8 mouse cellular contexts compared by ENCODE assay signal in genomic region chr12:76765901-76766630, GRCm38 (mm10). TPM values are rescaled to one million over a fixed set of nuclear protein-coding genes. Genes with fewer than 3 reads are reported as not detected.
A peak's percentile ranks its signal among the peaks of the same experiment; 100 is the strongest.
DNase-seq lines count a peak whose midpoint lies in the region; ATAC-seq and TF ChIP-seq lines count a peak whose summit lies in the region.

No protein-coding gene starts in this region.

- peak overlapping the region; percentile 70 for H3K4me3 ChIP-seq in neural tube, embryonic 11.5 days (ENCODE audit: low read depth, low read length)
- peak overlapping the region; percentile 77 for H3K4me3 ChIP-seq in heart, embryonic 13.5 days
- H3K4me3 ChIP-seq in limb, embryonic 10.5 days: peak overlapping the region; percentile 79
- H3K4me3 ChIP-seq in midbrain, postnatal 0 days (ENCODE audit: low read depth, low read length): peak overlapping the region; percentile 51

- no peaks in the 10 kb centered on the region for H3K36me3 ChIP-seq in neural tube, embryonic 11.5 days (ENCODE audit: control insufficient read depth, insufficient read depth, low read length)
- no peaks in the 10 kb centered on the region for H3K36me3 ChIP-seq in heart, embryonic 13.5 days
- no peaks in the 10 kb centered on the region for H3K36me3 ChIP-seq in limb, embryonic 10.5 days
- H3K36me3 ChIP-seq in midbrain, postnatal 0 days (ENCODE audit: insufficient read depth, low read length): no peaks in the 10 kb centered on the region

- ATAC-seq in neural tube, embryonic 11.5 days (ENCODE audit: insufficient read depth, low FRiP score, low TSS enrichment): peak; percentile 18; the same call in 1 of the 2 replicates
- no peak for ATAC-seq in heart, embryonic 13.5 days (ENCODE audit: extremely low read depth, insufficient number of reproducible peaks, low FRiP score, low TSS enrichment)
- ATAC-seq in midbrain, postnatal 0 days (ENCODE audit: low FRiP score): peak; percentile 61

- DNase-seq in adrenal gland, postnatal 25 days: peak; percentile 4
- DNase-seq in adrenal gland, postnatal 10 days: no peak
- DNase-seq in neural tube, embryonic 11.5 days (ENCODE audit: low spot score): peak; percentile 23
- DNase-seq in neural tube, embryonic 10.5 days (ENCODE audit: extremely low spot score, low spot score): no peak
- DNase-seq in limb, embryonic 10.5 days (ENCODE audit: low spot score): peak; percentile 34
- peak; percentile 32 for DNase-seq in midbrain, postnatal 0 days (ENCODE audit: low spot score)
- no peak for DNase-seq in retina, postnatal 1 day

- peak overlapping the region; percentile 84 for H3K9ac ChIP-seq in neural tube, embryonic 11.5 days (ENCODE audit: low read length)
- H3K9ac ChIP-seq in heart, embryonic 13.5 days: peak overlapping the region; percentile 90
- H3K9ac ChIP-seq in midbrain, postnatal 0 days (replicated peaks; ENCODE audit: low read length, poor library complexity, severe bottlenecking): peak overlapping the region; percentile 74

- no peak for TF ChIP-seq CTCF in midbrain, postnatal 0 days (IDR thresholded peaks at IDR 0.05)

- no peaks in the 10 kb centered on the region for H3K9me3 ChIP-seq in neural tube, embryonic 11.5 days (ENCODE audit: control insufficient read depth, low read length)
- no peaks in the 10 kb centered on the region for H3K9me3 ChIP-seq in heart, embryonic 13.5 days
- no peaks in the 10 kb centered on the region for H3K9me3 ChIP-seq in limb, embryonic 10.5 days (replicated peaks)
- H3K9me3 ChIP-seq in midbrain, postnatal 0 days (ENCODE audit: low read length): no peaks in the 10 kb centered on the region

- H3K27me3 ChIP-seq in neural tube, embryonic 11.5 days (ENCODE audit: control insufficient read depth, insufficient read depth, low read length): no peaks in the 10 kb centered on the region
- no peaks in the 10 kb centered on the region for H3K27me3 ChIP-seq in heart, embryonic 13.5 days (replicated peaks)
- no peaks in the 10 kb centered on the region for H3K27me3 ChIP-seq in limb, embryonic 10.5 days (ENCODE audit: low read depth, poor library complexity, severe bottlenecking)
- no peaks in the 10 kb centered on the region for H3K27me3 ChIP-seq in midbrain, postnatal 0 days (ENCODE audit: insufficient read depth, low read length)

- H3K27ac ChIP-seq in neural tube, embryonic 11.5 days (ENCODE audit: low read depth, low read length): no peak overlapping the region
- H3K27ac ChIP-seq in heart, embryonic 13.5 days (replicated peaks): peak overlapping the region; percentile 85
- H3K27ac ChIP-seq in limb, embryonic 10.5 days: peak overlapping the region; percentile 89
- peak overlapping the region; percentile 88 for H3K27ac ChIP-seq in midbrain, postnatal 0 days (ENCODE audit: low read depth, low read length)

- H3K4me1 ChIP-seq in neural tube, embryonic 11.5 days (ENCODE audit: control insufficient read depth, insufficient read depth, low read length): 0 out of 2 replicates have a peak, but pooled peaks cover 4% of the 10 kb centered on the region
- peaks cover 13% of the 10 kb centered on the region for H3K4me1 ChIP-seq in heart, embryonic 13.5 days
- H3K4me1 ChIP-seq in limb, embryonic 10.5 days: peaks cover 10% of the 10 kb centered on the region
- H3K4me1 ChIP-seq in midbrain, postnatal 0 days (ENCODE audit: insufficient read depth, low read length): no peaks in the 10 kb centered on the region

- 34% methylated on average over 20 of the region's 20 CpGs for WGBS in neural tube, embryonic 11.5 days
- WGBS in heart, embryonic 13.5 days: 23% methylated on average over 20 of the region's 20 CpGs
- WGBS in limb, embryonic 10.5 days: 36% methylated on average over 20 of the region's 20 CpGs
- WGBS in midbrain, postnatal 0 days: 28% methylated on average over 20 of the region's 20 CpGs

- peak overlapping the region; percentile 59 for H3K4me2 ChIP-seq in neural tube, embryonic 11.5 days (ENCODE audit: low read depth)
- peak overlapping the region; percentile 75 for H3K4me2 ChIP-seq in heart, embryonic 13.5 days
- peak overlapping the region; percentile 57 for H3K4me2 ChIP-seq in midbrain, postnatal 0 days (ENCODE audit: low read depth, low read length, poor library complexity, severe bottlenecking)

RNA-seq across cellular contexts. Expression of gene Fntb, which starts 0.7 kb away (rescaled TPM):
- 11.1 and 15.0 TPM in 2 replicates for total RNA-seq in adrenal gland, postnatal 25 days (2021)
- 10 to 100 TPM; 17.9 to 20.1 TPM for total RNA-seq in adrenal gland, postnatal 10 days (2021)
- 48.8 and 49.3 TPM in 2 replicates for polyA plus RNA-seq in neural tube, embryonic 11.5 days (2014; fragmentation: Nextera tagmentation; extraction: Ambion mirVana)
- polyA plus RNA-seq in heart, embryonic 13.5 days (2015; fragmentation: Nextera tagmentation; extraction: Ambion mirVana): 25.9 and 26.5 TPM in 2 replicates
- polyA plus RNA-seq in limb, embryonic 10.5 days (2016; fragmentation: Nextera tagmentation; extraction: Ambion mirVana): 43.1 and 48.2 TPM in 2 replicates
- total RNA-seq in midbrain, postnatal 0 days (2014; rRNA removed): 33.3 and 34.3 TPM in 2 replicates
- polyA plus RNA-seq in midbrain, postnatal 0 days (2015; fragmentation: Nextera tagmentation; extraction: Ambion mirVana): 36.6 and 37.8 TPM in 2 replicates

RNA-seq across cellular contexts. Expression of gene Churc1, which starts 0.7 kb away (rescaled TPM):
- total RNA-seq in adrenal gland, postnatal 25 days (2021): 62.5 and 83.0 TPM in 2 replicates
- 10 to 100 TPM; 76.2 to 77.6 TPM for total RNA-seq in adrenal gland, postnatal 10 days (2021)
- 104 and 105 TPM in 2 replicates for polyA plus RNA-seq in neural tube, embryonic 11.5 days (2014; fragmentation: Nextera tagmentation; extraction: Ambion mirVana)
- polyA plus RNA-seq in heart, embryonic 13.5 days (2015; fragmentation: Nextera tagmentation; extraction: Ambion mirVana): 155 and 187 TPM in 2 replicates
- 107 and 118 TPM in 2 replicates for polyA plus RNA-seq in limb, embryonic 10.5 days (2016; fragmentation: Nextera tagmentation; extraction: Ambion mirVana)
- total RNA-seq in midbrain, postnatal 0 days (2014; rRNA removed): 60.3 and 66.9 TPM in 2 replicates
- 120 and 124 TPM in 2 replicates for polyA plus RNA-seq in midbrain, postnatal 0 days (2015; fragmentation: Nextera tagmentation; extraction: Ambion mirVana)

RNA-seq across cellular contexts. Expression of gene Gpx2, which starts 29.3 kb away (rescaled TPM):
- not detected in 2 replicates for total RNA-seq in adrenal gland, postnatal 25 days (2021)
- not detected for total RNA-seq in adrenal gland, postnatal 10 days (2021)
- not detected in 2 replicates for polyA plus RNA-seq in neural tube, embryonic 11.5 days (2014; fragmentation: Nextera tagmentation; extraction: Ambion mirVana)
- polyA plus RNA-seq in heart, embryonic 13.5 days (2015; fragmentation: Nextera tagmentation; extraction: Ambion mirVana): 0.72 and 1.7 TPM in 2 replicates
- 6.4 and 9.0 TPM in 2 replicates for polyA plus RNA-seq in limb, embryonic 10.5 days (2016; fragmentation: Nextera tagmentation; extraction: Ambion mirVana)
- total RNA-seq in midbrain, postnatal 0 days (2014; rRNA removed): 0.33 TPM in 1 of 2 replicates, not detected in the other
- polyA plus RNA-seq in midbrain, postnatal 0 days (2015; fragmentation: Nextera tagmentation; extraction: Ambion mirVana): 0.21 TPM in 1 of 2 replicates, not detected in the other

RNA-seq across cellular contexts. Expression of gene Sptb, which starts 55.7 kb away (rescaled TPM):
- total RNA-seq in adrenal gland, postnatal 25 days (2021): 60.7 and 63.5 TPM in 2 replicates
- 10 to 100 TPM; 35.9 to 43.5 TPM for total RNA-seq in adrenal gland, postnatal 10 days (2021)
- polyA plus RNA-seq in neural tube, embryonic 11.5 days (2014; fragmentation: Nextera tagmentation; extraction: Ambion mirVana): 3.7 and 4.1 TPM in 2 replicates
- 5.1 and 5.2 TPM in 2 replicates for polyA plus RNA-seq in heart, embryonic 13.5 days (2015; fragmentation: Nextera tagmentation; extraction: Ambion mirVana)
- polyA plus RNA-seq in limb, embryonic 10.5 days (2016; fragmentation: Nextera tagmentation; extraction: Ambion mirVana): 3.7 and 4.2 TPM in 2 replicates
- 31.1 and 32.8 TPM in 2 replicates for total RNA-seq in midbrain, postnatal 0 days (2014; rRNA removed)
- polyA plus RNA-seq in midbrain, postnatal 0 days (2015; fragmentation: Nextera tagmentation; extraction: Ambion mirVana): 4.3 and 4.8 TPM in 2 replicates

RNA-seq across cellular contexts. Expression of gene Rab15, which starts 56.6 kb away (rescaled TPM):
- 1.6 and 3.3 TPM in 2 replicates for total RNA-seq in adrenal gland, postnatal 25 days (2021)
- 1 to 10 TPM; 3.6 to 7.7 TPM for total RNA-seq in adrenal gland, postnatal 10 days (2021)
- polyA plus RNA-seq in neural tube, embryonic 11.5 days (2014; fragmentation: Nextera tagmentation; extraction: Ambion mirVana): 14.2 and 14.7 TPM in 2 replicates
- polyA plus RNA-seq in heart, embryonic 13.5 days (2015; fragmentation: Nextera tagmentation; extraction: Ambion mirVana): 3.8 and 4.1 TPM in 2 replicates
- 8.3 and 9.0 TPM in 2 replicates for polyA plus RNA-seq in limb, embryonic 10.5 days (2016; fragmentation: Nextera tagmentation; extraction: Ambion mirVana)
- total RNA-seq in midbrain, postnatal 0 days (2014; rRNA removed): 91.1 and 122 TPM in 2 replicates
- polyA plus RNA-seq in midbrain, postnatal 0 days (2015; fragmentation: Nextera tagmentation; extraction: Ambion mirVana): 57.2 and 58.9 TPM in 2 replicates

Comparison
In these comparisons a context has a peak if more than half of its experiments do, and no peak if none do; other contexts are left out.
1. DNase-seq: peak in adrenal gland, postnatal 25 days (single experiment), neural tube, embryonic 11.5 days (single experiment), limb, embryonic 10.5 days (single experiment) and midbrain, postnatal 0 days (single experiment); none in adrenal gland, postnatal 10 days (single experiment), neural tube, embryonic 10.5 days (single experiment) and retina, postnatal 1 day (single experiment).
2. Peak in every context shown above with its lines, with median percentiles within 50 percentile points of each other: H3K4me2 ChIP-seq, H3K4me3 ChIP-seq and H3K9ac ChIP-seq.